Mouse (Mus musculus) intestine, embryonic 16.5 days (tissue): ENCODE results near the gene Mical3. TPM values are rescaled to one million over a fixed set of nuclear protein-coding genes. Genes with fewer than 3 reads are reported as not detected.
A peak's percentile ranks its signal among the peaks of the same experiment; 100 is the strongest.
"Not testable (repeated sequence)": the region's sequence is repeated elsewhere in the genome, so short reads cannot be mapped to it uniquely, and the experiment has no call there.

Experiments used
- ATAC-seq: fragments of 200-750 bp; cut with Nextera tagmentation; 2 replicates; pipeline ENCODE4 v1.8.0; 2017; ENCODE audit warnings: moderate TSS enrichment, moderate library complexity
- H3K27ac ChIP-seq: fragments of 300-500 bp; sonication (generic); 2 replicates; pipeline ENCODE4 v1.5.1; 2014; ENCODE audit warnings: mild to moderate bottlenecking, low read length
- H3K27me3 ChIP-seq: fragments of 300-500 bp; sonication (generic); replicated peaks from 2 replicates; pipeline ENCODE4 v1.6.1; 2014; ENCODE audit warnings: low read length, control low read depth, mixed read lengths; ENCODE audit not compliant: control insufficient read depth, insufficient read depth
- H3K36me3 ChIP-seq: fragments of 300-500 bp; sonication (generic); 2 replicates; pipeline ENCODE4 v1.6.1; 2014; ENCODE audit warnings: low read length, control low read depth; ENCODE audit not compliant: control insufficient read depth, insufficient read depth
- H3K4me1 ChIP-seq: fragments of 300-500 bp; sonication (generic); 2 replicates; pipeline ENCODE4 v1.6.1; 2014; ENCODE audit warnings: low read length, control low read depth, mixed read lengths; ENCODE audit not compliant: control insufficient read depth, insufficient read depth
- H3K4me2 ChIP-seq: fragments of 300-500 bp; sonication (generic); 2 replicates; pipeline ENCODE4 v1.6.1; 2014; ENCODE audit warnings: low read depth, low read length, control low read depth
- H3K4me3 ChIP-seq: fragments of 300-500 bp; sonication (generic); 2 replicates; pipeline ENCODE4 v1.5.1; 2014; ENCODE audit warnings: mild to moderate bottlenecking, low read length
- H3K9ac ChIP-seq: fragments of 300-500 bp; sonication (generic); 2 replicates; pipeline ENCODE4 v1.6.1; 2014; ENCODE audit warnings: low read depth, low read length
- H3K9me3 ChIP-seq: fragments of 300-500 bp; sonication (generic); 2 replicates; pipeline ENCODE4 v1.6.1; 2016; ENCODE audit warnings: low read length, control low read depth; ENCODE audit not compliant: control insufficient read depth
- WGBS: fragments of 180-500 bp; shearing (Covaris S2); extraction: QIAGEN DNeasy Blood & Tissue Kit; methylation state at CpG from one replicate; pipeline ENCODE4 v1.1.7; 2014; 5-methylcytosine and 5-hydroxymethylcytosine counted together
- polyA plus RNA-seq: library from polyadenylated mRNA; unstranded; fragments of >200 nt; fragmentation: Nextera tagmentation; extraction: Ambion mirVana; gene quantifications from 2 replicates; pipeline ENCODE4 v1.2.1, GENCODE M21; 2015

Mical3 gene
- polyA plus RNA-seq, 1 experiment from 2014 or later = 5.5 TPM

- Histone ChIP-seq H3K4me2 (no peak overlapping the region), H3K36me3 (no peaks in the 10 kb centered on the region), H3K27ac (no peak overlapping the region), H3K4me3 (no peak overlapping the region), H3K9ac (no peak overlapping the region), H3K9me3 (no peaks in the 10 kb centered on the region), H3K4me1 (peaks cover 8% of the 10 kb centered on the region; the same call in 1 of the 2 replicates), H3K27me3 (no peaks in the 10 kb centered on the region)
- no peak for ATAC-seq
- 79% methylated on average over 4 of the region's 4 CpGs for WGBS
Measured at GRCm38 (mm10) chr6:120934176-120934575, 196.6 kb downstream of the Mical3 start.

- H3K9me3 ChIP-seq = no peaks in the 10 kb centered on the region
- ATAC-seq = no peak
- H3K36me3 ChIP-seq = no peaks in the 10 kb centered on the region
- H3K27me3 ChIP-seq = no peaks in the 10 kb centered on the region
- H3K4me1 ChIP-seq = peaks cover 8% of the 10 kb centered on the region; the same call in 1 of the 2 replicates
- WGBS = 92% methylated on average over 7 of the region's 7 CpGs
- H3K27ac ChIP-seq = no peak overlapping the region
- H3K4me3 ChIP-seq = no peak overlapping the region
- H3K4me2 ChIP-seq = no peak overlapping the region
- H3K9ac ChIP-seq = no peak overlapping the region
Measured at GRCm38 (mm10) chr6:120933670-120934069, 197.1 kb downstream of the Mical3 start.

GRCm38 (mm10) chr6:120932597-120932996 is 198.2 kb downstream of the Mical3 start:
- 0 out of 2 replicates have a peak, but pooled peaks cover 3% of the 10 kb centered on the region for H3K36me3 ChIP-seq
- H3K27me3 ChIP-seq = no peaks in the 10 kb centered on the region
- ATAC-seq = no peak
- no peak overlapping the region for H3K27ac ChIP-seq
- WGBS = 85% methylated on average over 12 of the region's 12 CpGs
- no peak overlapping the region for H3K9ac ChIP-seq
- no peak overlapping the region for H3K4me2 ChIP-seq
- no peaks in the 10 kb centered on the region for H3K9me3 ChIP-seq
- H3K4me3 ChIP-seq = no peak overlapping the region
- H3K4me1 ChIP-seq = peaks cover 8% of the 10 kb centered on the region; the same call in 1 of the 2 replicates

- Histone ChIP-seq H3K9me3 (no peaks in the 10 kb centered on the region), H3K4me2 (no peak overlapping the region), H3K4me3 (no peak overlapping the region), H3K36me3 (0 out of 2 replicates have a peak, but pooled peaks cover 3% of the 10 kb centered on the region), H3K27ac (no peak overlapping the region), H3K4me1 (peaks cover 8% of the 10 kb centered on the region; the same call in 1 of the 2 replicates), H3K27me3 (no peaks in the 10 kb centered on the region), H3K9ac (no peak overlapping the region)
- WGBS = 63% methylated on average over 6 of the region's 6 CpGs
- ATAC-seq = peak; percentile 83
Measured at GRCm38 (mm10) chr6:120930450-120931306, 200.1 kb downstream of the Mical3 start.

GRCm38 (mm10) chr6:120929421-120929820 is 201.4 kb downstream of the Mical3 start:
- Histone ChIP-seq H3K27ac (no peak overlapping the region), H3K36me3 (0 out of 2 replicates have a peak, but pooled peaks cover 3% of the 10 kb centered on the region), H3K4me3 (no peak overlapping the region), H3K4me1 (peaks cover 8% of the 10 kb centered on the region; the same call in 1 of the 2 replicates), H3K4me2 (no peak overlapping the region), H3K9ac (no peak overlapping the region), H3K27me3 (no peaks in the 10 kb centered on the region), H3K9me3 (no peaks in the 10 kb centered on the region)
- ATAC-seq = no peak
- WGBS = 53% methylated on average over 1 of the region's 1 CpGs

GRCm38 (mm10) chr6:120927765-120928164 is 203.0 kb downstream of the Mical3 start:
- 0 out of 2 replicates have a peak, but pooled peaks cover 3% of the 10 kb centered on the region for H3K36me3 ChIP-seq
- no peak overlapping the region for H3K9ac ChIP-seq
- no peak overlapping the region for H3K4me3 ChIP-seq
- no peaks in the 10 kb centered on the region for H3K27me3 ChIP-seq
- no peak overlapping the region for H3K27ac ChIP-seq
- H3K4me2 ChIP-seq = no peak overlapping the region
- 55% methylated on average over 3 of the region's 3 CpGs for WGBS
- H3K9me3 ChIP-seq = no peaks in the 10 kb centered on the region
- H3K4me1 ChIP-seq = peaks cover 8% of the 10 kb centered on the region; the same call in 1 of the 2 replicates
- ATAC-seq = 0 out of 2 replicates have a peak, but pooled peaks have one; percentile 17

- Histone ChIP-seq H3K4me1 (peaks cover 8% of the 10 kb centered on the region; the same call in 1 of the 2 replicates), H3K9me3 (no peaks in the 10 kb centered on the region), H3K36me3 (0 out of 2 replicates have a peak, but pooled peaks cover 3% of the 10 kb centered on the region), H3K27ac (no peak overlapping the region), H3K4me2 (no peak overlapping the region), H3K4me3 (no peak overlapping the region), H3K27me3 (no peaks in the 10 kb centered on the region), H3K9ac (no peak overlapping the region)
- ATAC-seq = no peak
- 50% methylated on average over 2 of the region's 2 CpGs for WGBS
Measured at GRCm38 (mm10) chr6:120926880-120927279, 203.9 kb downstream of the Mical3 start.

- H3K4me1 ChIP-seq, H3K27me3 ChIP-seq, H3K27ac ChIP-seq, H3K4me3 ChIP-seq, H3K36me3 ChIP-seq, H3K9me3 ChIP-seq, H3K4me2 ChIP-seq, H3K9ac ChIP-seq, ATAC-seq: not testable (repeated sequence)
- whole genome bisulfite sequencing = 66% methylated on average over 2 of the region's 2 CpGs
Measured at GRCm38 (mm10) chr6:120924791-120925321, 205.9 kb downstream of the Mical3 start.

- WGBS = 49% methylated on average over 3 of the region's 3 CpGs
- ATAC-seq = no peak
- H3K4me3 ChIP-seq = no peak overlapping the region
- no peak overlapping the region for H3K27ac ChIP-seq
- H3K4me1 ChIP-seq = peaks cover 13% of the 10 kb centered on the region; the same call in 1 of the 2 replicates
- no peak overlapping the region for H3K9ac ChIP-seq
- no peaks in the 10 kb centered on the region for H3K27me3 ChIP-seq
- no peaks in the 10 kb centered on the region for H3K9me3 ChIP-seq
- H3K36me3 ChIP-seq = no peaks in the 10 kb centered on the region
- H3K4me2 ChIP-seq = peak overlapping the region; percentile 52; the same call in 1 of the 2 replicates
Measured at GRCm38 (mm10) chr6:120917975-120918374, 212.8 kb downstream of the Mical3 start.
